Mouse (Mus musculus) olfactory bulb, adult 2 months (tissue): ENCODE data around the gene Zfp800.

ENCODE experiments used
- CTCF ChIP-seq: fragments of 200-500 bp; IDR thresholded peaks from 2 replicates; pipeline ENCODE4 v1.5.1; 2012; ENCODE audit warnings: low read depth, mild to moderate bottlenecking, low read length, moderate library complexity; ENCODE audit not compliant: insufficient read depth
- POLR2A ChIP-seq: fragments of 200-500 bp; IDR thresholded peaks from 2 replicates; pipeline ENCODE4 v1.6.1; 2012; ENCODE audit warnings: mild to moderate bottlenecking, low read depth, low read length, moderate library complexity; ENCODE audit not compliant: insufficient read depth

DNA sequence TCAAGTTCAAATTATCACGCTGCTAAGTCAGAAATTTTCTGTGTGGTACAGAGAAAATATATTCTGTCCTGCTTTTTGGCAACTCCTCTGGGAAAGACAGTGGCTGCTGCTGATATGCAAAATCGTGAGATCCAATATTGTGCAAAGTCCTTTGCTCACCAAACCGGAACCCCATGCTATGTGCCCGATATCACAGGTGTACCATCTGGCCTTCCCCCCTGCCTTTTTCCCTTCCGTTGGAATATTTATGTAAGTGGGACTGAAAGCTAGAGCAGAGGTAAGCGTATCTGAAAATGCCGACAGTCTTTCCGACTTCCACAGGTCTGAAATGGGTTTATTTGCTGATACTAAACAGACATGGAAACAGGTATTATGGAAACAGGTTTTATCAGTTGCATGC lies 179.4 kb downstream of the Zfp800 start:
- TF ChIP-seq CTCF (no peak), POLR2A (no peak)
